Mouse (Mus musculus) forebrain, embryonic 14.5 days (tissue): ENCODE results near the gene 1810009A15Rik. TPM values are rescaled to one million over a fixed set of nuclear protein-coding genes. Genes with fewer than 3 reads are reported as not detected.

Experiments
- ATAC-seq: fragments of 200-750 bp; cut with Nextera tagmentation; 2 replicates; pipeline ENCODE4 v1.8.0; 2017; ENCODE audit warnings: mild to moderate bottlenecking, moderate library complexity
- DNase-seq: peaks from one replicate; pipeline ENCODE4 v3.0.0-alpha.2; 2015; ENCODE audit warnings: low spot score
- H3K27ac ChIP-seq: fragments of 300-500 bp; sonication (generic); 2 replicates; pipeline ENCODE4 v1.5.1; 2014; ENCODE audit warnings: low read depth, mild to moderate bottlenecking, control low read depth, low read length, moderate library complexity
- H3K27me3 ChIP-seq: fragments of 300-500 bp; sonication (generic); replicated peaks from 2 replicates; pipeline ENCODE4 v1.6.1; 2014; ENCODE audit warnings: low read length, control low read depth, mixed read lengths; ENCODE audit not compliant: control insufficient read depth, insufficient read depth
- H3K36me3 ChIP-seq: fragments of 300-500 bp; sonication (generic); 2 replicates; pipeline ENCODE4 v1.6.1; 2014; ENCODE audit warnings: low read length, control low read depth; ENCODE audit not compliant: control insufficient read depth, insufficient read depth
- H3K4me1 ChIP-seq: fragments of 300-500 bp; sonication (generic); 2 replicates; pipeline ENCODE4 v1.6.1; 2014; ENCODE audit warnings: antibody characterized with exemption, low read length, control low read depth; ENCODE audit not compliant: control insufficient read depth, insufficient read depth
- H3K4me2 ChIP-seq: fragments of 300-500 bp; sonication (generic); 2 replicates; pipeline ENCODE4 v1.6.1; 2014; ENCODE audit warnings: mild to moderate bottlenecking, control low read depth, low read length
- H3K4me3 ChIP-seq: fragments of 300-500 bp; sonication (generic); 2 replicates; pipeline ENCODE4 v1.5.1; 2014; ENCODE audit warnings: low read depth, low read length, control low read depth
- H3K9ac ChIP-seq: fragments of 300-500 bp; sonication (generic); 2 replicates; pipeline ENCODE4 v1.6.1; 2014; ENCODE audit warnings: mild to moderate bottlenecking, low read length, control low read depth, moderate library complexity
- H3K9me3 ChIP-seq: fragments of 300-500 bp; sonication (generic); replicated peaks from 2 replicates; pipeline ENCODE4 v1.6.1; 2016; ENCODE audit warnings: low read length, control low read depth, mixed read lengths; ENCODE audit not compliant: control insufficient read depth
- WGBS: fragments of 180-500 bp; shearing (Covaris S2); extraction: QIAGEN DNeasy Blood & Tissue Kit; methylation state at CpG from one replicate; pipeline ENCODE4 v1.1.7; 2014; 5-methylcytosine and 5-hydroxymethylcytosine counted together
- polyA plus RNA-seq: library from polyadenylated mRNA; unstranded; fragments of >200 nt; fragmentation: Nextera tagmentation; extraction: Ambion mirVana; gene quantifications from 2 replicates; pipeline ENCODE4 v1.2.1, GENCODE M21; 2014

Gene 1810009A15Rik
- polyA plus RNA-seq: 63.7 and 77.6 TPM in 2 replicates

DNA sequence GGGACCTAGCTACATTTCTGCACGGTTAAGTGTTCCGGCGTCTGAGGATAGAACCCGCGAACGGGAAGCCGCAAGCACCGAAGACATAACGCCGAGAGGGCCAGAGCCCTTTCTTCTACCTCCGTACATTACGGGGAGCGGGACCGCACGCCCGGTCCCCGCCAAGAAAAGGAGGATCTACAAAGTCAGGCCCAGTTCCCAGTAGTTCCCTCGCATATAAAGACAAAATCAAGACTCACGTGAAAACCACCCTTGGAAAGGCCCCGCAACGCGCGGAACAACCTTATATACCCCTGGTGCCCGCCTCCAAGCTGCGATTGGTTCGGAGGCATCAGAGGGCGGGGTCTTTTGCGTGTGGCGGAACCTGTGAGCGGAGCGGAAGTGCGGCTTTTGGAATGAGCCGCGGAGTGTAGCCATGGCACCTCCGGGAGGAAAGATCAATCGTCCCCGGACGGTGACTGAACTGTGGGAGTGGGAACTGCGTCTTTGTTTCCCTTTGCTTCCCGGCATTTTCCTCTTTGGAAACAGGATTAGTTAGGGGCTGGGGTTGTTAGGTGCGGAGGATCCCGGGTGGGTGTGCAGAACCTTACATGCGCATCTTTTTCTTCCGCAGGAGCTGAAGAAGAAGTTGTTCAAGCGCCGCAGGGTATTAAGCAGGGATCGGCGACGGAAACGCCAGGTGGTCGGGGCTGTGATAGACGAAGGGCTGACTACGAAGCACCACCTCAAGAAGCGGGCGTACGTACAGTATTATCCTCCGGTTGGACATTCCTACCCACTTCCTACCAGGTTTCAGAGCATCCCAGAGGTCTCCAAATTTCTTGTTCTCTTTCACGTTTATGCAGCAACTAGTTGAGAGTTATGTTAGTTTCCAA lies at the start of gene 1810009A15Rik, which contains the start of gene Gm49416:
Gene 1810009A15Rik, plus strand, starts transcription at position 343 of the 875 bp plus-strand sequence.
Gene Gm49416, plus strand, starts transcription at position 416 of the 875 bp plus-strand sequence.
- WGBS: under 1% methylated on average over 58 of the region's 58 CpGs
- Histone ChIP-seq H3K4me1 (peaks cover 12% of the 10 kb centered on the region), H3K4me2 (peak within 1 kb of the TSS; percentile 76), H3K27me3 (no peaks in the 10 kb centered on the region), H3K9ac (peak within 1 kb of the TSS; percentile 77), H3K4me3 (peak within 1 kb of the TSS; percentile 67), H3K36me3 (peaks cover 7% of the 10 kb centered on the region; the same call in 1 of the 2 replicates), H3K9me3 (no peaks in the 10 kb centered on the region), H3K27ac (peak within 1 kb of the TSS; percentile 76)
- peak; percentile 97 for ATAC-seq
- DNase-seq: peak; percentile 99

GRCm38 (mm10) chr19:8839103-8839907 lies 49.3 kb upstream of the 1810009A15Rik start, which contains the start of gene Gng3:
Gng3 (minus strand) TSS chr19:8839194.
- Histone ChIP-seq H3K4me3 (peak within 1 kb of the TSS; percentile 61), H3K27ac (peak within 1 kb of the TSS; percentile 98), H3K9ac (peak within 1 kb of the TSS; percentile 89), H3K27me3 (no peaks in the 10 kb centered on the region), H3K4me1 (peaks cover 15% of the 10 kb centered on the region), H3K9me3 (no peaks in the 10 kb centered on the region), H3K4me2 (peak within 1 kb of the TSS; percentile 64), H3K36me3 (peaks cover 39% of the 10 kb centered on the region)
- ATAC-seq (peak; percentile 84), DNase-seq (peak; percentile 91)
- WGBS: 35% methylated on average over 11 of the region's 11 CpGs

DNA sequence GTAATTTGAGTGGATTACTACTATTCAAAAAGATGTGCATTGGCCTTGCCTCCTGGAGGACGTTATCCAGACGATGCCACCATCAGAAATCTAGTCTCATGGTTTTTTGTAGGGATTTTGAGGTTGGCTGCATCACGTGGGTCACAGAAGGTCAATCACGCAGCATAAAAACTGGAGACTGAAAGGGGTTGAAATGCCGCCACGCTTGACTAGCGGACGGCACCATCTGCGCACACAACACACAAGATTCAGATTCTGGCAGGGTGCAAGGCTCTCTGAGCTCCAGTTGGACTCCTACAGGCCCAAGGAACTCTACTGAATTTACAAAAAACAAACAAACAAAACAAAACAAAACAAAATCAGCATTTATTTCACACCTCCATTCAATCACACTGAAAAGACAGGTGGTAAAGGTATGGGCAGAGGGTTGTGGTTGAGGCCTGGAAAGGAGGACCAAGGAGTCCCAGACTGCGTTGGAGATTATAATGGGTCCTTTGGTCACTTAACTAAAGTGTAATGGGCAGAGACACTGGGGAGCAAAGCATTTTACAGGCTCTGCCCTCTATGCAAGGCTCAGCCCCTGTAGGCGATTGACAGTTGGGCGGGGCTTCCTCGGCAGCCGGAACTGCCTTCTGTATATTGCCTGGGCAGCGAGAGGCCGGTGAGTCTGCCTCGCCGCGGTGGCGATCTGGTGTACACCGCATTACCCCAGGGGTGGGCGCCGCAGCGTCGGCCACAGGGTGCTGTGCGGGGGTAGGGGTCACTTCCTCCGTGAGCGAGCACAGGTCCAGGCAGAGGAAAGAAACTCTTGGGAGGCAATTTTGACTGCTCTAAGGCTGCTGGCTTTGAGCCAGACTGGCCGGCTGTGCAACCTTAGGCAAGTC lies 48.5 kb upstream of the 1810009A15Rik start:
- 14% methylated on average over 29 of the region's 29 CpGs for WGBS
- Histone ChIP-seq H3K36me3 (peaks cover 35% of the 10 kb centered on the region), H3K4me2 (peak overlapping the region; percentile 64), H3K9ac (peak overlapping the region; percentile 89), H3K27ac (peak overlapping the region; percentile 98; the same call in 1 of the 2 replicates), H3K9me3 (no peaks in the 10 kb centered on the region), H3K4me1 (peaks cover 15% of the 10 kb centered on the region), H3K27me3 (no peaks in the 10 kb centered on the region), H3K4me3 (peak overlapping the region; percentile 61)
- DNase-seq (peak; percentile 74), ATAC-seq (peak; percentile 38)

DNA sequence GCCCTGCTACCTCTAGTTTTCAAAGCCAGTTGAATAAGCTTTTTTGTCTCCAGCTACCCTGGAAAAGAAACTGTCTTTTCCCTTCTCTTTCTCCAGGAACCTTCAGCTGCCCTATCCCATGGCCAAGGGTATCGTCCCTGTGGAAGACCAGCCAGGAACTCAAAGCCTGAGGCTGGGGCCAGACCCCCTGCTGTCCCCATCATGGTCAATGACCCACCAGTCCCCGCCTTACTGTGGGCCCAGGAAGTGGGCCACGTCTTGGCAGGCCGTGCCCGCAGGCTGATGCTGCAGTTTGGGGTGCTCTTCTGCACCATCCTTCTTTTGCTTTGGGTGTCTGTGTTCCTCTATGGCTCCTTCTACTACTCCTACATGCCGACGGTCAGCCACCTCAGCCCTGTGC lies 47.6 kb upstream of the 1810009A15Rik start:
- ATAC-seq (no peak), DNase-seq (no peak)
- no peak overlapping the region for H3K27ac ChIP-seq
- H3K36me3 ChIP-seq: peaks cover 39% of the 10 kb centered on the region
- WGBS: 90% methylated on average over 7 of the region's 7 CpGs
- no peaks in the 10 kb centered on the region for H3K9me3 ChIP-seq
- peak overlapping the region; percentile 64 for H3K4me2 ChIP-seq
- H3K4me3 ChIP-seq: peak overlapping the region; percentile 61; the same call in 1 of the 2 replicates
- peak overlapping the region; percentile 89 for H3K9ac ChIP-seq
- no peaks in the 10 kb centered on the region for H3K27me3 ChIP-seq
- H3K4me1 ChIP-seq: peaks cover 15% of the 10 kb centered on the region

DNA sequence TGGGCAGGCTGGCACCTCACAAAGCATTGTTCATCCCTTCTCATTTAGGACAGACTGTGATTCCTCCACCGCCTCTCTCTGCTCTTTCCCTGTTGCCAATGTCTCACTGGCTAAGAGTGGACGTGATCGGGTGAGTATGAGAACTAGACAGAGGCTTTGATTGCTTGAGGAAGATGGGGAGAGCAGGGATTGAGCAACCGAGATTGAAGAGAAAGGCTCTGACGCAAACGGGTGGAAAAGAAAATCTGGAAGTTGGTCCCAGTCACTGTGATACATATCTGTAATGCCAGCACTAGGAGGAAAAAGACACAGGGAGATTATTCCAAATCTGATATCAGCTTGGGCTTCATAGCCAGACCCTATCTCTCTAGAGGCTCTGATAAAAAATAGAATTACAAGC lies 45.7 kb upstream of the 1810009A15Rik start:
- no peak overlapping the region for H3K4me3 ChIP-seq
- 87% methylated on average over 6 of the region's 6 CpGs for WGBS
- H3K27ac ChIP-seq: no peak overlapping the region
- H3K27me3 ChIP-seq: no peaks in the 10 kb centered on the region
- ATAC-seq: no peak
- no peak overlapping the region for H3K4me2 ChIP-seq
- H3K9ac ChIP-seq: no peak overlapping the region
- H3K36me3 ChIP-seq: peaks cover 56% of the 10 kb centered on the region
- DNase-seq: no peak
- H3K4me1 ChIP-seq: peaks cover 11% of the 10 kb centered on the region
- H3K9me3 ChIP-seq: no peaks in the 10 kb centered on the region

GRCm38 (mm10) chr19:8844371-8845129 lies 44.1 kb upstream of the 1810009A15Rik start:
- ATAC-seq: no peak
- Histone ChIP-seq H3K36me3 (peaks cover 67% of the 10 kb centered on the region), H3K9me3 (no peaks in the 10 kb centered on the region), H3K27ac (no peak overlapping the region), H3K27me3 (no peaks in the 10 kb centered on the region), H3K4me2 (no peak overlapping the region), H3K9ac (no peak overlapping the region), H3K4me1 (peaks cover 11% of the 10 kb centered on the region), H3K4me3 (no peak overlapping the region)
- peak; percentile 89 for DNase-seq
- WGBS: 60% methylated on average over 5 of the region's 5 CpGs

DNA sequence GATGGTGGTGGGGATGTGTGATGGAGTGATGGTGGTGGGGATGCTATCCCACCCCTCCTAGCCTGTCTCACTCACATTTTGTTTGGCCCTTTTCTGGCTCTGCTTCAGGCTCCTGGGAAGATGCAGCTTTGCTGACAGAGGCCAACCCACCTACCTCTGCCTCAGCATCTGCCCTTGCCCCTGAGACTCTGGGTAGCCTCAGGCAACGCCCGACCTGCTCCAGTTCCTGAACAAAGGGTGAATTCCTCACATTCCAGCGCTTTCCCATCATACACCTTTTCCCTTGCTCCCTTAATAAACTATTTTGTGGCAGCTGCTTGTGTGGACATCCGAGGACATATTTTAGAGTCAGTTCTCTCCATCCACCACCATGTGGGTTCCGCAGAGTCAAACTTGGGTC lies 40.3 kb upstream of the 1810009A15Rik start:
- Histone ChIP-seq H3K4me2 (no peak overlapping the region), H3K4me1 (no peaks in the 10 kb centered on the region), H3K27me3 (no peaks in the 10 kb centered on the region), H3K27ac (no peak overlapping the region), H3K36me3 (peaks cover 52% of the 10 kb centered on the region), H3K9ac (no peak overlapping the region), H3K9me3 (no peaks in the 10 kb centered on the region), H3K4me3 (no peak overlapping the region)
- 81% methylated on average over 5 of the region's 5 CpGs for WGBS
- ATAC-seq: no peak
- no peak for DNase-seq
